Mouse (Mus musculus) erythroblast, adult 5-6 weeks (primary cell): ENCODE results near the gene Pik3ap1. TPM values are rescaled to one million over a fixed set of nuclear protein-coding genes. Genes with fewer than 3 reads are reported as not detected.
A peak's percentile ranks its signal among the peaks of the same experiment; 100 is the strongest.
"Not testable (repeated sequence)": the region's sequence is repeated elsewhere in the genome, so short reads cannot be mapped to it uniquely, and the experiment has no call there.

Experiments used
- ATAC-seq: replicated peaks from 2 replicates; pipeline ENCODE4 v1.8.0; 2016; ENCODE audit warnings: moderate number of reproducible peaks, mild to moderate bottlenecking, moderate TSS enrichment, inconsistent platforms; ENCODE audit not compliant: poor library complexity, low FRiP score, severe bottlenecking
- total RNA-seq, 2 experiments: library from RNA; stranded (forward) in 1 of 2; stranded (reverse) in 1 of 2; fragments of 150-400 nt in 1 of 2; fragments of 200-764, 138-1000 nt in 1 of 2; gene quantifications; 2 replicates each; pipeline versions ENCODE4 v1.2.3 to v1.2.4; 2015 to 2017; ENCODE audit warnings: low replicate concordance in 2 of 2

Pik3ap1 gene
- total RNA-seq, 2 experiments from 2014 or later: 8.1 to 10.5 TPM

- no peak for ATAC-seq
These were observed 46.5 kb downstream of the Pik3ap1 start for GRCm38 (mm10) chr19:41338379-41338778.

DNA sequence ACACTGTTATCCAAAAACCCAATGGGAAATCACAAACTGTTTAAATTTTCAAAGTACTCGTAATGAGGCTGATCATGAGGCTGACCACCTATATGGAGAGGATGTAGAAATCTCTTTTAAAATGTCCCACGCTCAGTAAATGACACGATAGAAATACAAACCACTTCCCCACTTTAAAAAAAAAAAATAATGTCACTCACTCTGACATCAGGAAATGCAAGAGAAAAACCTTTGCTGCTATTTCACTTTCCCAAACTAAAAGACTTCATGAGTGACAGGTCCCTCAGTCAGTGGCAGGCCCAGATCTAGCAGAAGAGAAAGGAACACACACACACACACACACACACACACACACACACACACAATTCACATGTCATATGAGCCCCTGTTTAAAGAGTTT, 49.2 kb downstream of the Pik3ap1 start:
- no peak for ATAC-seq

DNA sequence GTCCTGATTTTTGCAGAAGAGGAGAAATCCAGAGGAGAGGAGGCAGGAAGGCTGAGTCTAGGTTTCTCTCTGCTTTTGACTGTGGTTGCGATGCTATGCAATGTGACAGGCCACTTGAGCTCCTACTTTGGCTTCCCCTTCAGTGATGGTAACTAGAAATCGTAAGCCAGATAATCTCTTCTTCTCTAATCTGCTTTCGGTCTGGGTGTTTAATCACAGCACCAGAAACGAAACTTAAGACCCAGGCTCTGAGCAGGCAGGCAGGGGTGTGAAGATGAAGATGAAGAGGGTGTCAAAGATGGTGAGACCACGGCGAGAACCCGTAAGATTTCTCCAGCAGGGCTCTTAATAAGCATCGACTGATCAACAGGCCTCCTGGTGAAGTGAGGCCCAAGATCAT, 51.9 kb downstream of the Pik3ap1 start:
- no peak for ATAC-seq

- ATAC-seq: no peak
These were observed 52.7 kb downstream of the Pik3ap1 start for GRCm38 (mm10) chr19:41332228-41332627.

- ATAC-seq: no peak
These were observed 54.5 kb downstream of the Pik3ap1 start for GRCm38 (mm10) chr19:41330401-41330800.

DNA sequence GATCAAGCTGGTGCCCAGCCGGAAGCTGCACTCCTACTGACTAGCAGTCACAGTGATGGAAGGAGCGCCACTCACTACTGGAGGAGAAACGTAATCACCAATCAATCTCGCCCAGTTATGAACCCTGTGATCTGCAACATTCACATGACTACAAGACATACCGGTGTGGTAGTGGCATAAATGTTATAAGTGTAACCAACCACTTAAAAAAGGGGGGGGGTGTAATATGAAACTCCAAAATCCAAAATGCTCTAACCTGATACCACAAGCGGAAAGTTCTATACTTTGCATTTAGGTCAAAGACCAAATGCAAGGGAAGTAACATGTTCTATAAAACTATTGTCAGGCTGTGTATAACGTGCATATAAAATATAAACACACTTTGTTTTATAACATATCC, 54.9 kb downstream of the Pik3ap1 start:
- ATAC-seq: no peak

DNA sequence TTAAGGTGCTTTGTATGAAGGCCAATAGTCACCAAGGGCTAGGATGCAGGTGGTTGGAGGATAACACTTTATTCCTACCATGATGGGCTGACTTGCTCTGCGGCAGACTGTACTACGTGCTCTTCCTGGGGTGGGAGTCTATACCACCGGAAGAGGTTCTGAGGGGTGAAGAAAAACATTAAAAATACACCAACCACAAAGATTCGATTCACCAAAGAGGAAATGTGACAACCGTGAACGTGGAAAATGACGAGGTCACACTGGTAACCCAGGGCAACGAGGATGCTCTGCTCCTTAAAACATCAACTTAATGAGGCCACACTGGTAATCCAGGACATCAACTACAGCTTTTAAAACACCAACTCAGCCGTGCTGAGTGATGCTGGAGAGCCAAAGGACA, 56.2 kb downstream of the Pik3ap1 start:
- ATAC-seq: no peak

DNA sequence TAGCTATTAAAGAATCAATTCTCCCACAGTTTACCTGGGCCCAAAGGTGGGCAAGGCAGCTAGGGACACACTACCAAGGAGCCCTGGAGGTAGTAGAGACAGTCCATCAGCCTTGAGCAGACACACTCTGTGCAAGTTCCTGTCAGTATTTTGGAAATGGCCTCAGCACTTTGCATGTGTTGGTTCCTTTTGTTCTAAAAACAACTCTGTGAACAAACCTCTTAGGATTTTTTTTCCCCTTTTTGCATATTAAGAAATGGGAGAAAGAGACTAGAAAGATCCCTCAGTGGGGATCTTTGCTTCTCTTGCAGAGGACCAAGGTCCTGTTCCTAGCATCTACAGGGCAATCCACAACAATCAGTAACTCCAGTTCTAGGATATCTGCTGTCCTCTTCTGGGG, 61.1 kb downstream of the Pik3ap1 start:
- ATAC-seq: no peak

GRCm38 (mm10) chr19:41323125-41323524, 61.8 kb downstream of the Pik3ap1 start:
- ATAC-seq: no peak

- no peak for ATAC-seq
These were observed 63.8 kb downstream of the Pik3ap1 start for GRCm38 (mm10) chr19:41321149-41321548.

DNA sequence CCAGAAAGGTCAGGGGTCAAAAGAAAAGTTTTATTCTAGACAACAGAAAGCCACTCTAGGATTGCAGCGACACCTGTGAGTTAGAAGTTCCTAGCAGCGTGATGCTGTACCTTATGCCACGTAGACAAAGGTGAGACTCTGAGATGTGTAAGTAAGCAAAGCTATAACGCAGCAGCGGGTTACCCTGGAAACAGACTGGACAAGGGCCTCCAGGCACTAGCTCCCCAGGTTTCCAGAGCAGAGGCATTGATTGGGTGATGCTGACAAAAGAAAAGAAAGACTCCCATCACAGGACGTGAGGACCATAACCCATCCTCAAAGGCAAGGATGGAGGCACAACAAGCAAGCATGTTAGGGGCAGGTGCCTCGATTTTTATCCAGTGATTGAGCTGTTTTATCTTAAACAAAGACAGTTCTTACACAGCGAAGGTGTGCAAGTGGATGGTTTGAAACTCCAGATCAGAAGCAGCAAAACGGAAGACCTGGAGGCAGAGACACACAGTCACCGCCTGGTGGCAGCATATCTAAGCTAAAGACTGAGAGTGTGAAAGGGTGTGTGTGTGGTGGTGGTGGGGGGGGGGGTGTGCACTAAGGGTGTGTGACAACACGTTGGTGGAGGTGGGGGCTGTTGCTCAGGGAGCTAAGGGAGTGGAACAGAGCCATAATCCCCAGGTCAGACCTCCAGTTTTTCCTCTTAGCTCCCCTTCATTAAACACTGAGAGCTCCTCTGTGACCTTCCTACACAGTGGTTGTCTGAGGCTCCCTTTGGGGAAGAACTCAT, 67.4 kb downstream of the Pik3ap1 start:
- ATAC-seq: no peak

DNA sequence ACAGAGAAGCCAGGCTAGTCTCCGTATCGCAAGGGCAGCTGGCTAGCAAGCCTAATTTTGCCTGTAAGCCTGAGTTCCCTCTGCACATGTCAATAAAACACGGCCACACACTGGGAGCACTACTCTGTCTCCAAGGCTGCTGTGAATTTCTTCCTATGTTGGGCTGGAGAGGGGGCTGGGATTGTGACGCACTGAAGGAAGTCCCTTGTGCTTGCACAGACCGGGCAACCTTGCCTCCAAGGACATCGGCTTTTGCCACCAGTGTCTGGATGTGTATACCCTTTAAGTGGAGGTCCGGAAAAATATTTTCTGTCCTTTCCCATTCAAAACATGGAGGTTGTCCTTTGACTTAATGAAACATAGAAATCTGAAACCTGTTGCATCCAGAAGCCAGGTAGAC, 70.2 kb downstream of the Pik3ap1 start:
- no peak for ATAC-seq

DNA sequence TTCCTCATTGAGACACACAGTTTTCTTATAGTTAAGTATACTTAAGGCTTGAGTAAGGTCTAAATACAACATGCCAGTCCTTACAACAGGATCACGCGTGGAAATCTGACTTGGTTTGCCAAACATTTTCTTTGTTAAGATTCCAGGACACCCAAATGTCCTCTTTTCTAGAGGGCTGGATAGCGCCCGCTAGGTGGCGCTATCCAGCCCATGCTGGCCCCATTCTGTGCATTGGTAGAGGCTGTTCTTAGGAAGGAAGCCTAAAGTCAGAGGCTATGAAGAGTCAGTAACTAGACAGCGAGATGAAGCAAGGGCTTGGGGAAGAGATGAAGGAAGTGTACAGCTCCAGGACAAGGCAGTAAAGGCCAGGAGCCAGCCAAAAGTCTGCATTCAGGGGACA, 71.2 kb downstream of the Pik3ap1 start:
- 0 out of 2 replicates have a peak, but pooled peaks have one; percentile 51 for ATAC-seq

- ATAC-seq: not testable (repeated sequence)
These were observed 72.3 kb downstream of the Pik3ap1 start for GRCm38 (mm10) chr19:41312587-41312986.

GRCm38 (mm10) chr19:41312027-41312426, 72.9 kb downstream of the Pik3ap1 start:
- no peak for ATAC-seq

DNA sequence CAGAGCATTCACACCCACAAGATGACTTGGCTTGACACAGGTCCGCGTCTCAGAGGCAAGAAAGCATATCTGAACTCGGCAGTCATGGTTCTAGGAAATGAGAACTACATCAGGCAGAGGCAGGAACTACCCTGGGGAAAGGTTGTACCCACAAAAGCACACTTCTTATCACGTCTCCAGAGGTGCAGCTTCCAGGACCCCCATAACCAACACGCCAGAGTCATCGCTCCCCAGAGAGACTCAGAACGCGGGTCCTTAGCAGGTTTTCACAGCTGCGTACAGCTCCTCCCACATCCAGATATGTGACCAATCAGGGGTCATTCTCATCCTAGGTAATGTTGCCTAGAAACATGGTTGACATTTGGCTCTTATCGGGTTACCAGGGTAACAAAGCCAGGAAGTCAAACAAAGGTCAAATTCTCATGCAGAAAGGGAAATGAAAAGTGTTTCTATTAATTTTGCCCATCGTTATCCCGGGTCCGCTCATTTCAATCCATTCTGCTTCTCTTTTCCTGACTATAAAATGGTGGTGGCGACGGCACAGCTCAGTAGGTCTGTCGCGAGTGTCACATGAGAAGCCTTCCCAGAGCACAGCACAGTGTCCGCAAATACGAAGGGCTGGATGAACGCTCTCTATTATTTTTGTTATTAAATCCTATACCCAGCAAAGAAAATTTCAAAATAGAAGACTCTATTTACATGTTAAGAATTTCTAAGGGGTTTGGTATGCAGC, 73.8 kb downstream of the Pik3ap1 start:
- no peak for ATAC-seq

- no peak for ATAC-seq
These were observed 81.0 kb downstream of the Pik3ap1 start for GRCm38 (mm10) chr19:41303933-41304332.

GRCm38 (mm10) chr19:41303433-41303832, 81.5 kb downstream of the Pik3ap1 start:
- ATAC-seq: no peak

DNA sequence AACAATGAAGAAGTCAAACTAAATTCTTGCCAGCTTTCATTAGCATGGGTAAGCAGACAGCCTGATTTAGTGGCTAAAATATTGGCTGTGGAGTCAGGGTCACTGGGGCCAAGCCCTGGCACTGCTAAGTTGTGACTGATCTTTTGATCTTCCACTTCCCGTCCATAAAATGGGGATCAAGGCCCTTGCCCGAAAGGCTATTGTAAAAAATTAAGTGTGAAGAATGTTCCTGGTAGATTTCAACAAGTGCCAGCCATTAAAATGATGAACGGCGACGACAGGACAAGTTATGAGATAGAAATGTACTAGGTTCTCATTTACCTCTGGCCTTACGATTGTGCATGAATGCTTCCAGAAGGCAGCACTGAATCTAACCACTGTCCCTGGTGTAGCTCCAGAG, 83.0 kb downstream of the Pik3ap1 start:
- ATAC-seq: no peak

DNA sequence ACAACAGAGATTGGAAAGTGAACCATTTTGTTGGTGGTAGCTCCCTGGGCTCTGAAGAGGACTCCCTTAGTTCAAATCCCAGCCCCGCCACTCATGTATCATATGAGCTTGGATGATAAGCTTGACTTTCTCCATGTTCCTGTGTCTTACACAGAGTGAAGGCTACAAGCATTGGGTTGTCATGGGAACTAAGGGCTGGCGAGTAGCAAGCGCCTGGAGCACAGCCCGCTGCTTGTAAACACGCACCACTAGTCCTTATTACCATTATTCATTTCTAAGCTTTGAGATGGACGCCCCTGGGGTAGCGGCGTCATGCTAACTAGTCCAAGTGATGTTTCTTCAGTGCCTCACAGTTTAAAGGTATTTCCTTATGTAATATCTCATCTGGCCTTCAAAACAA, 85.5 kb downstream of the Pik3ap1 start:
- no peak for ATAC-seq

DNA sequence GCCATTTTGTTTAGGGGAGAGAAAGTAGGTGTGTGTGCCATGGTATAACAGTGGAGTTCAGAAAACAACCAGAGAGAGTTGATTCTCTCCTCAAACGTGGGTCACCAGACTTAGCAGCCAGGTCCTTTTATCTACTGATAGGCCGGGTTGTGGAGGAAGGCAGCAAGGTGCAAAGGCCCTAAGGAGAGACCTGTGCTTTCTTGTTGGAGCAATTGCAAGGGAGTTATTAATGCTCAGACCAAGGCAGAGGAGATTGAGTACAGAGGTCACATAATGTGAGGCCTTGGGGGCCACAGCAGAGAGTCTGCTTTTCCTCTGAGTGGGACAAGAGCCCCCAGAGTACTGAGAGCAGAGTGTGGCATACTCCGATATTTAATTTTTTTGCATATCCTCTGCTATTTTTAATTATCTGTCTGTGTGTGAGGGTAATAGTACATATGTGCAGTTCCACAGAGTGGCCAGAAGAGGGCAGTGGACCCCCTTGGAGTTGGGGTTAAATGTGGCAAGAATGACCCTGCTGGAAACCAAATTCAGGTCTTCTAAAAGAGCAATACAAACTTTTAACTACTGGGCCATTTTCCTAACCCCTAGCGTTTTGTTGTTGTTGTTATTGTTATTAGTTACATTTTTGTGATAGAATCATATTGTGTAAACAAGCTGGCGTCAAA, 93.8 kb downstream of the Pik3ap1 start:
- ATAC-seq: 0 out of 2 replicates have a peak, but pooled peaks have one; percentile 60
